Mouse (Mus musculus) small intestine, adult 2 months (tissue): ENCODE results near the gene Cd83. TPM values are rescaled to one million over a fixed set of nuclear protein-coding genes. Genes with fewer than 3 reads are reported as not detected.

ENCODE experiments used
- H3K27ac ChIP-seq: fragments of 200-500 bp; 2 replicates; pipeline ENCODE4 v1.5.1; 2012; ENCODE audit warnings: low read depth, low read length, control low read depth, inconsistent platforms; ENCODE audit not compliant: insufficient read depth
- H3K27me3 ChIP-seq: fragments of 200-500 bp; 2 replicates; pipeline ENCODE4 v1.6.1; 2012; ENCODE audit warnings: mild to moderate bottlenecking, moderate library complexity, low read length, inconsistent platforms; ENCODE audit not compliant: control insufficient read depth, insufficient read depth
- H3K36me3 ChIP-seq: fragments of 200-500 bp; 2 replicates; pipeline ENCODE4 v1.6.1; 2012; ENCODE audit warnings: mild to moderate bottlenecking, low read length, control low read depth, inconsistent platforms; ENCODE audit not compliant: control insufficient read depth, insufficient read depth
- H3K4me1 ChIP-seq: fragments of 200-500 bp; 2 replicates; pipeline ENCODE4 v1.6.1; 2012; ENCODE audit warnings: low read length, inconsistent platforms, mixed read lengths; ENCODE audit not compliant: control insufficient read depth, insufficient read depth, insufficient read length
- H3K4me3 ChIP-seq: fragments of 200-500 bp; 2 replicates; pipeline ENCODE4 v1.5.1; 2012; ENCODE audit warnings: low read depth, mild to moderate bottlenecking, control low read depth, inconsistent platforms, low read length, moderate library complexity
- CTCF ChIP-seq: fragments of 200-500 bp; IDR thresholded peaks from 2 replicates; pipeline ENCODE4 v1.5.1; 2012; ENCODE audit warnings: low read depth, mild to moderate bottlenecking, control low read depth, inconsistent platforms, low read length, moderate library complexity, mixed read lengths; ENCODE audit not compliant: insufficient replicate concordance, insufficient read length; ENCODE audit errors: extremely low read depth
- POLR2A ChIP-seq: fragments of 200-500 bp; IDR thresholded peaks from 2 replicates; pipeline ENCODE4 v1.6.1; 2012; ENCODE audit warnings: low read depth, mild to moderate bottlenecking, control low read depth, inconsistent platforms, low read length, moderate library complexity
- whole genome bisulfite sequencing: fragments of 180-500 bp; shearing (Covaris S2); methylation state at CpG from one replicate; pipeline ENCODE4 v1.1.7; 2018; 5-methylcytosine and 5-hydroxymethylcytosine counted together
- polyA plus RNA-seq: library from polyadenylated mRNA; depleted of rRNA; stranded (reverse); fragments of >200 nt; gene quantifications from 2 replicates; pipeline ENCODE4 v1.2.3, GENCODE M21; 2012

The Cd83 gene
- polyA plus RNA-seq, 1 experiment: 7.1 TPM

DNA sequence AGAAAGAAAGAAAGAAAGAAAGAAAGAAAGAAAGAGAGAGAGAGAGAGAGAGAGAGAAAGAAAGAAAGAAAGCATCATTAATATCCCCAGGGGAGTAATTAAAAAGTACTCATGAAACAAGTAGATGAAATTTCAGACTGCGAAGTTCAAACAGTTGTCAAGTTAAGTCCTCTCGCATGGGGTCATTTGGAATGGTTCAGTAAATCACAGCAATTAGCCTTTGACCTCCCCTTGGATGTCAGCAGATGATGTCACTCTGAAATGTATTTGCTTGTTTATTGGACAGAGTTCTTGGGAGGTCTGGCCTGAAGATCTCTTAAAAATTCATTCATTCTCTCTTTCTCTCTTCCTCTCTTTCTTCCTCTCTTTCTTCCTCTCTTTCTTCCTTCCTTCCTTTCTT lies 2.7 kb downstream of the Cd83 start:
- H3K36me3 ChIP-seq: no peaks in the 10 kb centered on the region
- peaks cover 15% of the 10 kb centered on the region; the same call in 1 of the 2 replicates for H3K4me1 ChIP-seq
- no peak overlapping the region for H3K27ac ChIP-seq
- no peak for TF ChIP-seq POLR2A
- TF ChIP-seq CTCF: no peak
- H3K4me3 ChIP-seq: no peak overlapping the region
- no peaks in the 10 kb centered on the region for H3K27me3 ChIP-seq
- WGBS: 11% methylated on average over 2 of the region's 2 CpGs

DNA sequence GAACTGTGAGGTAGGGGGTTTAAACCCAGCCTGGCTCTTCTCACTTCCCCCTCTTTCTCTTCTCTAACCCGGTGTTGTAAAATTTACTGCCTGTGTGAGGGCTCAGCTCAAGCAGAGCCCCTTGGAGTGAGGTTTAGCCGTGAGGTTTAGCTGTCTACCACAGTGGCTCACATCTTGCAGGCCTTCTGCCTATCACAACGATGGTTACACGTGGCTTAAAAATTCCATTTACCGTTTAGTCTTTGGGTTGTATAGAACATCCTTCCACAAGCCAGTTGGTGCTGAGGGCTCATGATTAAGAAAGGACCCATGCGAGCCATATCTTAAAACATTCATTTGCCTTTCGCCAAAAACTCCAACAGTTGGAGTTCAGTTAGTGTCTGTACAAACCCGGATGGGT lies 3.5 kb downstream of the Cd83 start:
- Histone ChIP-seq H3K4me3 (no peak overlapping the region), H3K27ac (no peak overlapping the region), H3K4me1 (peaks cover 15% of the 10 kb centered on the region; the same call in 1 of the 2 replicates), H3K36me3 (no peaks in the 10 kb centered on the region), H3K27me3 (no peaks in the 10 kb centered on the region)
- no peak for TF ChIP-seq POLR2A
- TF ChIP-seq CTCF: no peak
- 77% methylated on average over 8 of the region's 8 CpGs for WGBS

- Histone ChIP-seq H3K4me1 (peaks cover 15% of the 10 kb centered on the region; the same call in 1 of the 2 replicates), H3K27me3 (no peaks in the 10 kb centered on the region), H3K36me3 (no peaks in the 10 kb centered on the region), H3K27ac (no peak overlapping the region; the same call in 1 of the 2 replicates), H3K4me3 (no peak overlapping the region)
- WGBS: 72% methylated on average over 10 of the region's 10 CpGs
- TF ChIP-seq CTCF (no peak), POLR2A (no peak)
Measured at GRCm38 (mm10) chr13:43788983-43789645, 4.5 kb downstream of the Cd83 start.

GRCm38 (mm10) chr13:43790229-43791001 lies 5.8 kb downstream of the Cd83 start:
- no peaks in the 10 kb centered on the region for H3K27me3 ChIP-seq
- 93% methylated on average over 11 of the region's 11 CpGs for WGBS
- H3K4me1 ChIP-seq: peaks cover 10% of the 10 kb centered on the region; the same call in 1 of the 2 replicates
- TF ChIP-seq POLR2A (no peak), CTCF (no peak)
- H3K36me3 ChIP-seq: no peaks in the 10 kb centered on the region
- no peak overlapping the region for H3K4me3 ChIP-seq
- H3K27ac ChIP-seq: 0 out of 2 replicates have a peak overlapping the region, but pooled peaks have one; percentile 37

- WGBS: 28% methylated on average over 8 of the region's 8 CpGs
- TF ChIP-seq POLR2A: no peak
- peak; percentile 55; the same call in 1 of the 2 replicates for TF ChIP-seq CTCF
- H3K4me1 ChIP-seq: no peaks in the 10 kb centered on the region; the same call in 1 of the 2 replicates
- no peaks in the 10 kb centered on the region for H3K27me3 ChIP-seq
- H3K27ac ChIP-seq: no peak overlapping the region
- no peak overlapping the region for H3K4me3 ChIP-seq
- H3K36me3 ChIP-seq: no peaks in the 10 kb centered on the region
Measured at GRCm38 (mm10) chr13:43795334-43795733, 10.8 kb downstream of the Cd83 start.

DNA sequence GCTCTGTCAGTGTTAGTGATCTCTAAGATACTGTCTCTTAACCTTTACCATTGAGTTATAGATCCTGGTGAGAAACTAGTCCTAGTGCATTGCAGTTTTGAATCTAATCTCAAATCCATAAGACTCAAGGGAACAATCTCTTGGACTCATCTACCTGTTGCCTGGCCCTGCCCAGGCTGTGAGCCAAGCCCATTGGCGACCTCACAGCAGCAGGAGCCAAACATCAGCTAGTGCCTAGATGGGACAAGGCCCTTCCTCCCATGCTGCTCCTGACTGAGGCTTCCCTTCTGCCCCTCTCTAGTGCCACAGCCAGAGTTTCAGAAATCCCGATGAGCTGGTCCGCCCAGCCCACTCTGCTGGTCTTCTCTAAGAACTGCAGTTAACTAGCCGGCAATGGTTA lies 14.1 kb downstream of the Cd83 start:
- 80% methylated on average over 4 of the region's 4 CpGs for WGBS
- H3K27me3 ChIP-seq: no peaks in the 10 kb centered on the region
- H3K4me3 ChIP-seq: no peak overlapping the region
- H3K27ac ChIP-seq: no peak overlapping the region
- H3K36me3 ChIP-seq: no peaks in the 10 kb centered on the region
- TF ChIP-seq CTCF: no peak
- no peak for TF ChIP-seq POLR2A
- H3K4me1 ChIP-seq: no peaks in the 10 kb centered on the region; the same call in 1 of the 2 replicates

DNA sequence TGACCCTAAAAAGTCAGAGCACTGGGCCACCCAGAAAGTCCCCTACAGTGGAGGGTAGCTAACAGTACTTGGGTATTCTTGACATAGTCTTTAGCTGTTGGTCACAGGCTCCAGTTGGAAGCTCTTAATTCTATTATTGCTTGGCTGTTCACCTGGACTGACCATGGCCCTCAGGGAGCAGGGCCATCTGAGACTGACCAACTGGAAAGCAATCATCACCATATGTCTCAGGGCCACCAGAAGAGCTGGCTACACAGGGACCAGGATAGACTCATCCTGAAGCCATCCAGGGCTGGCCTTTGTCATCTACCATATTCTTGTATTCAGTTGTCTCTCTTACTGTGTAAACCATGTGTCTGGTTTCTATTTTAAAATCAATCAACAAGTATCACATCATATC lies 15.6 kb downstream of the Cd83 start:
- TF ChIP-seq CTCF: no peak
- TF ChIP-seq POLR2A: no peak
- Histone ChIP-seq H3K27me3 (no peaks in the 10 kb centered on the region), H3K36me3 (no peaks in the 10 kb centered on the region), H3K27ac (no peak overlapping the region), H3K4me1 (no peaks in the 10 kb centered on the region; the same call in 1 of the 2 replicates), H3K4me3 (no peak overlapping the region)
